Mouse (Mus musculus): ENCODE measurements around the gene Batf3.

Gene Batf3

GRCm38 (mm10) chr1:191092050-191092449 is 5.6 kb upstream of the Batf3 start:
- TF ChIP-seq CTCF (conservative IDR thresholded peaks at IDR 0.05; ENCODE audit: low read length) (no peak), POU5F1 (IDR thresholded peaks at IDR 0.05; ENCODE audit: borderline replicate concordance, low read length) (no peak), NANOG (IDR thresholded peaks at IDR 0.05; ENCODE audit: borderline replicate concordance, low read length) (no peak)

GRCm38 (mm10) chr1:191093578-191093977 is 4.1 kb upstream of the Batf3 start:
- no peak for TF ChIP-seq NANOG (IDR thresholded peaks at IDR 0.05; ENCODE audit: borderline replicate concordance, low read length)
- TF ChIP-seq POU5F1 (IDR thresholded peaks at IDR 0.05; ENCODE audit: borderline replicate concordance, low read length), result no peak
- no peak for TF ChIP-seq CTCF (conservative IDR thresholded peaks at IDR 0.05; ENCODE audit: low read length)
- H3K4me3 ChIP-seq (replicated peaks; ENCODE audit: low read length), result no peak overlapping the region
- peaks cover 25% of the 10 kb centered on the region for H3K27me3 ChIP-seq (ENCODE audit: insufficient read depth, low read length)
- H3K36me3 ChIP-seq (ENCODE audit: insufficient read depth, low read length), result 0 out of 2 replicates have a peak, but pooled peaks cover 1% of the 10 kb centered on the region
- H3K4me1 ChIP-seq (replicated peaks; ENCODE audit: low read depth, low read length), result peaks cover 11% of the 10 kb centered on the region
- H3K9me3 ChIP-seq (ENCODE audit: low read length), result no peaks in the 10 kb centered on the region

More at GRCm38 (mm10) chr1:191092050-191092449, 5.6 kb upstream of the Batf3 start:
- Histone ChIP-seq H3K27me3 (ENCODE audit: insufficient read depth, low read length) (peaks cover 11% of the 10 kb centered on the region), H3K4me3 (replicated peaks; ENCODE audit: low read length) (no peak overlapping the region), H3K9me3 (ENCODE audit: low read length) (no peaks in the 10 kb centered on the region), H3K4me1 (replicated peaks; ENCODE audit: low read depth, low read length) (peaks cover 15% of the 10 kb centered on the region), H3K36me3 (ENCODE audit: insufficient read depth, low read length) (0 out of 2 replicates have a peak, but pooled peaks cover 4% of the 10 kb centered on the region)

- Histone ChIP-seq H3K9me3 (ENCODE audit: low read length) (no peaks in the 10 kb centered on the region), H3K4me3 (replicated peaks; ENCODE audit: low read length) (no peak overlapping the region), H3K4me1 (replicated peaks; ENCODE audit: low read depth, low read length) (peaks cover 14% of the 10 kb centered on the region), H3K27me3 (ENCODE audit: insufficient read depth, low read length) (peaks cover 39% of the 10 kb centered on the region), H3K36me3 (ENCODE audit: insufficient read depth, low read length) (no peaks in the 10 kb centered on the region)
- TF ChIP-seq NANOG (IDR thresholded peaks at IDR 0.05; ENCODE audit: borderline replicate concordance, low read length) (no peak), POU5F1 (IDR thresholded peaks at IDR 0.05; ENCODE audit: borderline replicate concordance, low read length) (no peak), CTCF (conservative IDR thresholded peaks at IDR 0.05; ENCODE audit: low read length) (no peak)
These were observed 2.6 kb upstream of the Batf3 start for GRCm38 (mm10) chr1:191095019-191095418.

GRCm38 (mm10) chr1:191096871-191097681 is 571 bp upstream of the Batf3 start:
- no peaks in the 10 kb centered on the region for H3K9me3 ChIP-seq (ENCODE audit: low read length)
- no peak for TF ChIP-seq CTCF (conservative IDR thresholded peaks at IDR 0.05; ENCODE audit: low read length)
- TF ChIP-seq POU5F1 (IDR thresholded peaks at IDR 0.05; ENCODE audit: borderline replicate concordance, low read length), result no peak
- TF ChIP-seq NANOG (IDR thresholded peaks at IDR 0.05; ENCODE audit: borderline replicate concordance, low read length), result no peak

GRCm38 (mm10) chr1:191099114-191099513 is 1.5 kb downstream of the Batf3 start:
- Histone ChIP-seq H3K36me3 (ENCODE audit: insufficient read depth, low read length) (no peaks in the 10 kb centered on the region), H3K9me3 (ENCODE audit: low read length) (no peaks in the 10 kb centered on the region), H3K27me3 (ENCODE audit: insufficient read depth, low read length) (peaks cover 49% of the 10 kb centered on the region), H3K4me3 (replicated peaks; ENCODE audit: low read length) (no peak overlapping the region), H3K4me1 (replicated peaks; ENCODE audit: low read depth, low read length) (peaks cover 14% of the 10 kb centered on the region)
- no peak for TF ChIP-seq POU5F1 (IDR thresholded peaks at IDR 0.05; ENCODE audit: borderline replicate concordance, low read length)
- no peak for TF ChIP-seq CTCF (conservative IDR thresholded peaks at IDR 0.05; ENCODE audit: low read length)
- no peak for TF ChIP-seq NANOG (IDR thresholded peaks at IDR 0.05; ENCODE audit: borderline replicate concordance, low read length)

More at GRCm38 (mm10) chr1:191096871-191097681, 571 bp upstream of the Batf3 start:
- peak overlapping the region; percentile 21; the same call in 1 of the 2 replicates for H3K4me3 ChIP-seq (replicated peaks; ENCODE audit: low read length)
- no peaks in the 10 kb centered on the region for H3K36me3 ChIP-seq (ENCODE audit: insufficient read depth, low read length)
- H3K4me1 ChIP-seq (replicated peaks; ENCODE audit: low read depth, low read length), result peaks cover 14% of the 10 kb centered on the region
- H3K27me3 ChIP-seq (ENCODE audit: insufficient read depth, low read length), result peaks cover 49% of the 10 kb centered on the region

GRCm38 (mm10) chr1:191099772-191100291 is 2.2 kb downstream of the Batf3 start:
- Histone ChIP-seq H3K4me3 (replicated peaks; ENCODE audit: low read length) (no peak overlapping the region), H3K9me3 (ENCODE audit: low read length) (no peaks in the 10 kb centered on the region), H3K36me3 (ENCODE audit: insufficient read depth, low read length) (no peaks in the 10 kb centered on the region), H3K27me3 (ENCODE audit: insufficient read depth, low read length) (peaks cover 49% of the 10 kb centered on the region), H3K4me1 (replicated peaks; ENCODE audit: low read depth, low read length) (peaks cover 14% of the 10 kb centered on the region)
- TF ChIP-seq NANOG (IDR thresholded peaks at IDR 0.05; ENCODE audit: borderline replicate concordance, low read length), result no peak
- TF ChIP-seq CTCF (conservative IDR thresholded peaks at IDR 0.05; ENCODE audit: low read length), result no peak
- TF ChIP-seq POU5F1 (IDR thresholded peaks at IDR 0.05; ENCODE audit: borderline replicate concordance, low read length), result no peak

GRCm38 (mm10) chr1:191102730-191103370 is 5.2 kb downstream of the Batf3 start:
- TF ChIP-seq POU5F1 (IDR thresholded peaks at IDR 0.05; ENCODE audit: borderline replicate concordance, low read length), result no peak
- no peak for TF ChIP-seq NANOG (IDR thresholded peaks at IDR 0.05; ENCODE audit: borderline replicate concordance, low read length)
- TF ChIP-seq CTCF (conservative IDR thresholded peaks at IDR 0.05; ENCODE audit: low read length), result no peak
- Histone ChIP-seq H3K9me3 (ENCODE audit: low read length) (no peaks in the 10 kb centered on the region), H3K4me3 (replicated peaks; ENCODE audit: low read length) (no peak overlapping the region), H3K36me3 (ENCODE audit: insufficient read depth, low read length) (no peaks in the 10 kb centered on the region), H3K4me1 (replicated peaks; ENCODE audit: low read depth, low read length) (peaks cover 4% of the 10 kb centered on the region; the same call in 1 of the 2 replicates), H3K27me3 (ENCODE audit: insufficient read depth, low read length) (peaks cover 46% of the 10 kb centered on the region)

GRCm38 (mm10) chr1:191105246-191105645 is 7.6 kb downstream of the Batf3 start:
- Histone ChIP-seq H3K4me1 (replicated peaks; ENCODE audit: low read depth, low read length) (no peaks in the 10 kb centered on the region), H3K36me3 (ENCODE audit: insufficient read depth, low read length) (no peaks in the 10 kb centered on the region), H3K4me3 (replicated peaks; ENCODE audit: low read length) (no peak overlapping the region), H3K27me3 (ENCODE audit: insufficient read depth, low read length) (peaks cover 28% of the 10 kb centered on the region), H3K9me3 (ENCODE audit: low read length) (no peaks in the 10 kb centered on the region)
- TF ChIP-seq POU5F1 (IDR thresholded peaks at IDR 0.05; ENCODE audit: borderline replicate concordance, low read length), result no peak
- TF ChIP-seq NANOG (IDR thresholded peaks at IDR 0.05; ENCODE audit: borderline replicate concordance, low read length), result no peak
- TF ChIP-seq CTCF (conservative IDR thresholded peaks at IDR 0.05; ENCODE audit: low read length), result no peak

All from E14TG2a.4 (cell line).